Mouse (Mus musculus): Measurements from ENCODE around the gene Scand1. TPM values are rescaled to one million over a fixed set of nuclear protein-coding genes. Genes with fewer than 3 reads are reported as not detected.

Gene Scand1
- total RNA-seq, 2 experiments from 2014 or later: 101 to 132 TPM

DNA sequence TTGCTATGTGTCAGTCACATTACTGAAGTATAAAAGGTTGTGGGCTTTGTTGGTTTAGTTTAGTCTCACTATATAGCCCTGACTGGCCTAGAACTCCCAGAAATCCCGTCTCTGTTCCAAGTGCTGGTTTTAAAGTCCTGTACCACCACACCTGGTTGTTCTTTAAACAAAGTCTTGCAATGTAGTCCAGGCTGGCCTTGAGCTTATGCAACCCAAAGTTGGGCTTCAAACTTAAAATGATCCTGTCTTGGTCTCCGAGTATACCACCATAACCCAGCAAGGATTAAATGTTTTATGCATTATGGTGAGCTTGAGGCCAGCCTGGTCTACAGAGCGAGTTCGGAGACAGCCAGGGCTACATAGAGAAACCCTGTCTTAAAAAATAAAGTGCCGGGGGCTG lies 2.6 kb downstream of the Scand1 start:
- DNase-seq: no peak

GRCm38 (mm10) chr2:156307261-156307660 lies 5.2 kb downstream of the Scand1 start:
- peak; percentile 19 to 35 for DNase-seq

- no peak for DNase-seq
Observed at GRCm38 (mm10) chr2:156305818-156306217, 6.7 kb downstream of the Scand1 start.

DNA sequence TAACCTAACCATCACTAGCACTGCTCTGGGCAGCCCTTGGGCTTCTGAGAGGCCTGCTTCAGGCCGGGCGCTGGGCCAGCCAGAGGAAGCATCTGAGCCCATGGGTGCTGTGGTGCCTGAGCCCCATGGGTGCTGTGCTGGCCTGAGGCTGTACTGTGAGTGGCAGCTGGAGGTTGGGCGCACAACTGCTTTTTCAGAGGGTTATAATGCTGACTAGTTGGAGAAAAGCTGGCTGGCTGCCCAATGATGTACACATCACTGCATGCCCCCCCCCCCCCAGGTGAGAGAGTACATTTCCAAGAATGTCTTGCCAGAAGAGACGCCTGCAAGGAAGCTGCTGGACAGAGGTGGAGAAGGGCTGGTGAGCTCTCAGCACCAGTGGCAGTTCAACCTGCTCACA lies 8.2 kb downstream of the Scand1 start:
- no peak for DNase-seq

DNA sequence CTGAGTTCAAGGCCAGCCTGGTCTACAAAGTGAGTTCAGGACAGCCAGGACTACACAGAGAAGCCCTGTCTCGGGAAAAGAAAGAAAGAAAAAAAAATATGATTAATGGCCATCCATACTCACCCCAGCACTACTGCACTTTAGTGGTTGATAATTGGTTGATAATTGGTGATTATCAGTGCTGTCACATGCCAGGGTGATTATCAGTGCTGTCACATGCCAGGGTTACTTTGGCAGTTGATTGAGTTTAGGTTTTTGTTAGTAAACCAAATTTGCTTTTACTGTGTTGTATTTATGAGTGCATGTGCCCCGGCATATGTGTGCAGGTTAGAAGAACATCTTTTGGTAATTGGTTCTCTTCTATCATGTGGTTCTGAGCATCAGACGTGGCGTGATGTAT lies 10.4 kb downstream of the Scand1 start:
- DNase-seq: no peak

GRCm38 (mm10) chr2:156298458-156298857 lies 14.0 kb downstream of the Scand1 start:
- DNase-seq: no peak

GRCm38 (mm10) chr2:156297653-156298052 lies 14.9 kb downstream of the Scand1 start:
- no peak for DNase-seq

DNA sequence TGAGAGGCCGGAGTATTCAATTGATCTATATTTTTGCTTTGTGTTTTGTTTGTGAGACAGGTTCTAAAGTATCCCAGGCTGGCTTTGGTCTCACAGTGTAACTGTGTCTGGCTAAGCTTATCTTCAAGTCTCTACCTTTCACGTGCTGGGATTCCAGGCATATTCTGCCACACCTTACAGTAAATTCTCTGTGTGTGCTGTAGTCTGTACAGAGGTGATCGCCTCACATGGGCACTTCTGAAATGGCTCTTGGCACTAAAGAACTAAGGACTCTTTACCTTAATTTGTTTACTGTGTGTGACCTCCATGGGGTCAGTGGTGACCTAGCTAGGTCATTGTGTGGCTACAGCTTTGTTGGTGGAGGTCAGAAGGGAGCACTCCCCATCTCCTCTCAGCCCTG lies 16.3 kb downstream of the Scand1 start:
- DNase-seq: no peak

DNA sequence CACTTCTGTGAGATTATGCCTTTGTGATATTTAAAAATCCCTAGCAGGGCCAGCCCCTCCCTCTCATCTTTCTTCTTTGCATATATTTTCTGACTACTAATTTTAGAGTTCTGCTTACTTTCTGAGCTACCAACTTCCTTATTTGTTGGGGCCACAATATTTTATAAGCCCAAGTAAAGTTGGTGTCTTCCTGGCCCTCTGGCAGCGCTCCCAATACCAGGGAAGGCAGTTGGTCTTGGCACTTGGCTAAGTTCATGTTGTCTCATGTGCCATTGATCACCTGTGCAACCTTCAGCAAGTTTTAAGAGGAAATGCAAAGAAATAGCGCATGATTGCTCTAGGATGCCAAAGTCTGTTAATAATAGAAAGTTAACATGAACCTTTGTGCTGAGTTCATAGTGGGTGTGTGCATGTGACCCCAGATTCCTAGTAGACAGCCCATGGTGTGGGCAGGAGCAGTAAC lies 16.9 kb downstream of the Scand1 start:
- DNase-seq: no peak

- no peak for DNase-seq
Observed at GRCm38 (mm10) chr2:156291998-156292397, 20.5 kb downstream of the Scand1 start.

GRCm38 (mm10) chr2:156289552-156290160 lies 22.8 kb downstream of the Scand1 start:
- DNase-seq: peak; percentile 41 to 48

DNA sequence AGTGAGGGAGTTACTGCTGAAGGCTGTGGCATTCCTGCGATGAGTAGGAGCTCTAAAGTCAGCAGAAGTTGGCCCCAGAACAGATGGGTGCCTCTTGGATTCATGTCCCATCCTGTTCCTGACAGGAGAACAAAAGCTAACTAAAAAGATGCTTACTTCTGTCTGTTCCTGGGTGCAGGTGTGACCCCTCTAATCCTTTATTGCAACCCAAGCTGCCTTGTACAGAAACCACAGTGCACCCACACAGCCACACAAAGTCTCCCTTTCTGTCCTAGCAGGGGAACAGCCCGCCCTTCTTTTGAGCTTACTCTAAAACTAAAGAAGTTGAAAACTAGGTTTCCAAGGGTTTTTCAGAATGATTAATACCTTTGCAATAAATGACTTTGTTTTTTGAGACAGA lies 24.3 kb downstream of the Scand1 start:
- DNase-seq: no peak

DNA sequence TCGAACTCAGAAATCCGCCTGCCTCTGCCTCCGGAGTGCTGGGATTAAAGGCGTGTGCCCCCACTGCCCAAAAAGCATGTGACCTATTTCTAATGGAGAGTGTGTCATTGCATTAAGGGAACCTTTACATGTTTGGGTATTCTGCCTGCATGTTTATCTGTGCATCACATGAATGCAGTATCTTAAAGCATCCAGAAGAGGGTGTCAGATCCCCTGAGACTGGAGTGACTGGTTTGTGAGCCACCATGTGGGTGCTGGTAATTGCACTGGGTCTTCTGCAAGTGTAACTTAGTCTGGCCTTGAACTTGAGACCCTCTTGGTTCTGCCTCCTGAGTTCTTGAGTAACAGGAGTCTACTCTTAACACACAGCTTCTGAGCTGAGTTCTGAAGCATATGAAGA lies 25.8 kb downstream of the Scand1 start:
- no peak for DNase-seq

GRCm38 (mm10) chr2:156285161-156285560 lies 27.3 kb downstream of the Scand1 start:
- no peak for DNase-seq

- no peak for DNase-seq
Observed at GRCm38 (mm10) chr2:156281227-156281626, 31.3 kb downstream of the Scand1 start.

DNA sequence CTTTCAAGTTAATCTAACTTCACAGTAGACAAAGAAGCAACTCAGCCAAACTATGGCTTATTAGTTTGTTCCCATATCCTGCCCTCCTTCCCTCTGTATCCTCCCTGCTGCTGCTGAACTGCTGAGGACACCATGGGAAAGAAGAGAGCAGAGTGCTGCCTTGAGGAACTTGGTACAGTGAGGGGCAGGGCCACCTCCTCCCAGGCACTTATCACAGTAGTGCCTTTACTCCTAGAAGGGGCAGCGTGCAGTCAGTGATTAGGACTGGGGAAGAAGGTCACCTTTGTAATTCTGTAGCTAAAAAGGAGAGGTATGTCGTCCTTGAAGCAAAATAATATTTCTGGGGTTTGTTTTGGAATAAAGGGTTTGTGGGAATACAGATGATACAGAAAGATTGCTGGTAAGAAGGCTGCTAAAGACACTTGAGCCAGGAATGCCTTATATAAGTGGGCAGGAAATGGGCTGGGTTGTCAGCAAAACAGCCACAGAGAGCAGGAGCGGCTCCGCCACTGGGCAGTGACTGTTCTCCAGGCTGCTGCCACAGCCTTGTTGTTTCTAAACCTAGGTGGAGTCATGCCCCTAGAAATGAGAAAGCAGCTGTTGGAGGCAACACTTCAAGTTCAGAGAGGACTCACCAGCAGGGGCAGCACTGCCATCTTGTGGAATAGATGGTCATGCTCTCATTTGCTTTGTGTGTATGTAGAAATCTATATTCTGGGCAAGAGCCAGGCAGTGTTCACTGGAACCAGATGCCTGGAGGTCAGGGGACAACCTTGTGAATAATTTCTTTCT lies 34.1 kb downstream of the Scand1 start:
- peak; percentile 85 to 89 for DNase-seq

- DNase-seq: no peak
Observed at GRCm38 (mm10) chr2:156272553-156272952, 40.0 kb downstream of the Scand1 start.

- DNase-seq: no peak
Observed at GRCm38 (mm10) chr2:156267636-156268035, 44.9 kb downstream of the Scand1 start.

GRCm38 (mm10) chr2:156263204-156263893 lies 49.2 kb downstream of the Scand1 start:
- DNase-seq: no peak

Data from adrenal gland, postnatal 36 days (tissue).